Mouse (Mus musculus): ENCODE measurements around the gene Ddost. TPM values are rescaled to one million over a fixed set of nuclear protein-coding genes. Genes with fewer than 3 reads are reported as not detected.
A peak's percentile ranks its signal among the peaks of the same experiment; 100 is the strongest.

The Ddost gene
- polyA plus RNA-seq, 1 experiment: 204 TPM

DNA sequence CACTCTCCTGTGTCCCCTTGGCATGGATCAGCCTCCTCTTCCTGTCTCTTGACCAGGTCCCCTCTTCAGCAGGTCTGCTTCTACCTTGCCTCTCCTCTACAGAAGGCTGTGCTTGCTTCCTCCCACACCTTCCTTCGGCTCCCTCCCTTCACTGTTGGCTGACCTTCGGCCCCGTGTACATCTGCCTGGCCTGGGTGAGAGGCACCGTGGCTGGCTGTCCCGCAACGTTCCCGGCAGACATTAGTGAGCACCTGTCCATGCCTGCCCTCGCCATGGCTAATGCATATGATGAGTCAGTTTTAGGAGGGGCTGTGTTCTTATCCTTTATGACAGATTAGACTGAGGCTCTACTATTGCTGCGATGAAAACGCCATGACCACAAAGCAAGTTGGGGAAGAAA lies 36.7 kb upstream of the Ddost start:
- Histone ChIP-seq H3ac (ENCODE audit: control insufficient read depth, insufficient read length, low read depth) (no peak overlapping the region), H3K27me3 (ENCODE audit: control insufficient read depth, insufficient read depth, insufficient read length) (no peaks in the 10 kb centered on the region), H3K36me3 (ENCODE audit: control insufficient read depth, insufficient read depth) (no peaks in the 10 kb centered on the region), H3K79me3 (ENCODE audit: low read depth) (no peaks in the 10 kb centered on the region), H3K4me3 (ENCODE audit: insufficient read depth, poor library complexity, severe bottlenecking) (no peak overlapping the region), H3K79me2 (ENCODE audit: control insufficient read depth, insufficient read depth) (no peaks in the 10 kb centered on the region)
- TF ChIP-seq CEBPB (IDR thresholded peaks at IDR 0.05; ENCODE audit: low read depth) (no peak), CTCF (IDR thresholded peaks at IDR 0.05; ENCODE audit: control insufficient read depth, insufficient read depth, insufficient read length) (no peak), MYOD1 (IDR thresholded peaks at IDR 0.05; ENCODE audit: control insufficient read depth, insufficient read length, low read depth) (no peak), USF1 (IDR thresholded peaks at IDR 0.05; ENCODE audit: low read depth) (no peak), MAX (IDR thresholded peaks at IDR 0.05) (no peak)

- peaks cover 19% of the 10 kb centered on the region for H3K27me3 ChIP-seq (ENCODE audit: control insufficient read depth, insufficient read depth, insufficient read length)
- H3ac ChIP-seq (ENCODE audit: control insufficient read depth, insufficient read length, low read depth): no peak overlapping the region
- no peaks in the 10 kb centered on the region for H3K79me3 ChIP-seq (ENCODE audit: low read depth)
- H3K4me3 ChIP-seq (ENCODE audit: insufficient read depth, poor library complexity, severe bottlenecking): no peak overlapping the region
- no peaks in the 10 kb centered on the region for H3K36me3 ChIP-seq (ENCODE audit: control insufficient read depth, insufficient read depth)
- no peak for TF ChIP-seq MYOD1 (IDR thresholded peaks at IDR 0.05; ENCODE audit: control insufficient read depth, insufficient read length, low read depth)
- TF ChIP-seq FOSL1 (IDR thresholded peaks at IDR 0.05; ENCODE audit: insufficient read depth, low read length, poor library complexity, severe bottlenecking): no peak
- TF ChIP-seq CTCF (IDR thresholded peaks at IDR 0.05; ENCODE audit: control insufficient read depth, insufficient read depth, insufficient read length): no peak
- TF ChIP-seq MAX (IDR thresholded peaks at IDR 0.05): no peak
- TF ChIP-seq CEBPB (IDR thresholded peaks at IDR 0.05; ENCODE audit: low read depth): no peak
- no peak for TF ChIP-seq MYOG (IDR thresholded peaks at IDR 0.05; ENCODE audit: control insufficient read depth, extremely low read depth, insufficient read length)
- no peak for TF ChIP-seq USF1 (IDR thresholded peaks at IDR 0.05; ENCODE audit: low read depth)
- H3K79me2 ChIP-seq (ENCODE audit: control insufficient read depth, insufficient read depth): no peaks in the 10 kb centered on the region
Measured at GRCm38 (mm10) chr4:138272011-138272997, 32.2 kb upstream of the Ddost start.

DNA sequence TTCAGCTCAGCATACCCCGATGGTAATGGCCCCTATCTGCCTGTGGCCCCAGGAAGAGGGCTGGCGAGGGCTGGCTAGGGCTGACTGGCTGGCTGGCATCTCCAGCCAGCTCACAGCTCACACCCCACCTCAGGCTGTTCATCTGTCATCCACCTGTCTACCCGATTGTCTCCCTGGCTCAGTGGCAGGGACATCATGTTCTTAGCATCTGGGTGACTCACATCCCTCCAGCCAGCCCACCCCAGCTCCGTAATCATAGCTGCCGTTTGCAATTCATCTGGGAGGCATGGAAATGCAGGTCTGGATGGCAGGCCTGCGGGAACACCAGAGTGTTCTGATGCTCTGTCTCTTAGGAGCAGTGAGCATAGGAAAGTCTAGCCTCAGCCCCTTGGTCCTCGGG lies 26.2 kb upstream of the Ddost start:
- TF ChIP-seq USF1 (IDR thresholded peaks at IDR 0.05; ENCODE audit: low read depth): no peak
- no peak for TF ChIP-seq MYOD1 (IDR thresholded peaks at IDR 0.05; ENCODE audit: control insufficient read depth, insufficient read length, low read depth)
- no peak overlapping the region for H3K4me3 ChIP-seq (ENCODE audit: insufficient read depth, poor library complexity, severe bottlenecking)

GRCm38 (mm10) chr4:138282834-138283233 lies 21.7 kb upstream of the Ddost start:
- Histone ChIP-seq H3K27me3 (ENCODE audit: control insufficient read depth, insufficient read depth, insufficient read length) (peaks cover 20% of the 10 kb centered on the region), H3K36me3 (ENCODE audit: control insufficient read depth, insufficient read depth) (no peaks in the 10 kb centered on the region), H3K4me3 (ENCODE audit: insufficient read depth, poor library complexity, severe bottlenecking) (no peak overlapping the region), H3ac (ENCODE audit: control insufficient read depth, insufficient read length, low read depth) (no peak overlapping the region), H3K79me2 (ENCODE audit: control insufficient read depth, insufficient read depth) (no peaks in the 10 kb centered on the region), H3K79me3 (ENCODE audit: low read depth) (no peaks in the 10 kb centered on the region)
- TF ChIP-seq CEBPB (IDR thresholded peaks at IDR 0.05; ENCODE audit: low read depth) (no peak), CTCF (IDR thresholded peaks at IDR 0.05; ENCODE audit: control insufficient read depth, insufficient read depth, insufficient read length) (peak; percentile 97), MYOD1 (IDR thresholded peaks at IDR 0.05; ENCODE audit: control insufficient read depth, insufficient read length, low read depth) (no peak)

More for the DNA sequence above, 26.2 kb upstream of the Ddost start:
- Histone ChIP-seq H3K27me3 (ENCODE audit: control insufficient read depth, insufficient read depth, insufficient read length) (peaks cover 25% of the 10 kb centered on the region), H3K79me2 (ENCODE audit: control insufficient read depth, insufficient read depth) (no peaks in the 10 kb centered on the region), H3ac (ENCODE audit: control insufficient read depth, insufficient read length, low read depth) (no peak overlapping the region), H3K79me3 (ENCODE audit: low read depth) (no peaks in the 10 kb centered on the region), H3K36me3 (ENCODE audit: control insufficient read depth, insufficient read depth) (no peaks in the 10 kb centered on the region)

DNA sequence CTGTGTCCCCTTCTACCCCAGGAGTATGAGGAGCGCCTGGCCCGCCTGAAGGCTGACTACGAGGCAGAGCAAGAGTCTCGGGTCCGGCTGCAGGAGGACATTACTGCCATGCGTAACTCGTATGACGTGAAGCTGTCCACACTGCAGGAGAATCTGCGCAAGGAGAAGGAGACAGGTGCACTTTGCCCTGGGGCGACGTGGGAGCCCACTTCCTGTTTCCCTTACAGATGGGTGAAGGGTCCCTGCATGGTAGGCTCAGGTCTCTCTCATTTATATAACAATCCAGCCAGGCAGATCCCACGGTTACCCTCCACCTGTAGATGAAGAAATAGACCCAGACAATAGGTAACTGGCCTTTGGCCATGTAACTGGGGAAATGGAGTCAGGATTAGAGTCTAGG lies 18.1 kb upstream of the Ddost start:
- H3K36me3 ChIP-seq (ENCODE audit: control insufficient read depth, insufficient read depth): no peaks in the 10 kb centered on the region
- H3K4me3 ChIP-seq (ENCODE audit: insufficient read depth, poor library complexity, severe bottlenecking): no peak overlapping the region
- TF ChIP-seq MYOD1 (IDR thresholded peaks at IDR 0.05; ENCODE audit: control insufficient read depth, insufficient read length, low read depth) (no peak), MAX (IDR thresholded peaks at IDR 0.05) (no peak), MYOG (IDR thresholded peaks at IDR 0.05; ENCODE audit: control insufficient read depth, extremely low read depth, insufficient read length) (no peak), CEBPB (IDR thresholded peaks at IDR 0.05; ENCODE audit: low read depth) (no peak), USF1 (IDR thresholded peaks at IDR 0.05; ENCODE audit: low read depth) (no peak), CTCF (IDR thresholded peaks at IDR 0.05; ENCODE audit: control insufficient read depth, insufficient read depth, insufficient read length) (no peak), FOSL1 (IDR thresholded peaks at IDR 0.05; ENCODE audit: insufficient read depth, low read length, poor library complexity, severe bottlenecking) (no peak)
- H3ac ChIP-seq (ENCODE audit: control insufficient read depth, insufficient read length, low read depth): no peak overlapping the region
- no peaks in the 10 kb centered on the region for H3K79me3 ChIP-seq (ENCODE audit: low read depth)
- no peaks in the 10 kb centered on the region for H3K79me2 ChIP-seq (ENCODE audit: control insufficient read depth, insufficient read depth)
- peaks cover 52% of the 10 kb centered on the region for H3K27me3 ChIP-seq (ENCODE audit: control insufficient read depth, insufficient read depth, insufficient read length)

DNA sequence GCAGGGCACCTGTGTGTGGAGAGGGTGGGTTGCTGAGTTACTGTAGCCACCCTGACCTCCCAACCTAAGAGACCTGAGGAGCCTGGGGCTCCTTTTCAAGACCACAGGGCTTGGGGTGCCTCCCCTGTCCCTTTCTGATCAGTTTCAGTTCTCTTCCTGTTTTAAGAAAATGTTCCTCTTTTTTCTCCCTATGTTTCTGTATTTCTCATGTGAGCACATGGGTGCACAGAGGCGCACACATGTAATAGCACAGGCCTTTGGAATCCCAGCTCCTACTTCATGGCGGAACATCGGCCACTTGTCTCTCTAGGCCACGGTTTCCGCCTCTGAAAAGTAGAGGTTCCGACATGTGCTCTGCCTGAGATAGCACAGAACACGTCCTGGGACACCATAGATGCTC lies 15.8 kb upstream of the Ddost start:
- Histone ChIP-seq H3ac (ENCODE audit: control insufficient read depth, insufficient read length, low read depth) (no peak overlapping the region), H3K27me3 (ENCODE audit: control insufficient read depth, insufficient read depth, insufficient read length) (peaks cover 60% of the 10 kb centered on the region), H3K4me3 (ENCODE audit: insufficient read depth, poor library complexity, severe bottlenecking) (no peak overlapping the region), H3K79me2 (ENCODE audit: control insufficient read depth, insufficient read depth) (no peaks in the 10 kb centered on the region), H3K79me3 (ENCODE audit: low read depth) (no peaks in the 10 kb centered on the region), H3K36me3 (ENCODE audit: control insufficient read depth, insufficient read depth) (no peaks in the 10 kb centered on the region)
- TF ChIP-seq MYOG (IDR thresholded peaks at IDR 0.05; ENCODE audit: control insufficient read depth, extremely low read depth, insufficient read length): no peak
- no peak for TF ChIP-seq MAX (IDR thresholded peaks at IDR 0.05)
- no peak for TF ChIP-seq MYOD1 (IDR thresholded peaks at IDR 0.05; ENCODE audit: control insufficient read depth, insufficient read length, low read depth)
- TF ChIP-seq CEBPB (IDR thresholded peaks at IDR 0.05; ENCODE audit: low read depth): no peak
- no peak for TF ChIP-seq FOSL1 (IDR thresholded peaks at IDR 0.05; ENCODE audit: insufficient read depth, low read length, poor library complexity, severe bottlenecking)
- no peak for TF ChIP-seq USF1 (IDR thresholded peaks at IDR 0.05; ENCODE audit: low read depth)
- TF ChIP-seq CTCF (IDR thresholded peaks at IDR 0.05; ENCODE audit: control insufficient read depth, insufficient read depth, insufficient read length): no peak

Data from C2C12 (cell line).